Mouse (Mus musculus): Measurements from ENCODE around the gene Vcp.

DNA sequence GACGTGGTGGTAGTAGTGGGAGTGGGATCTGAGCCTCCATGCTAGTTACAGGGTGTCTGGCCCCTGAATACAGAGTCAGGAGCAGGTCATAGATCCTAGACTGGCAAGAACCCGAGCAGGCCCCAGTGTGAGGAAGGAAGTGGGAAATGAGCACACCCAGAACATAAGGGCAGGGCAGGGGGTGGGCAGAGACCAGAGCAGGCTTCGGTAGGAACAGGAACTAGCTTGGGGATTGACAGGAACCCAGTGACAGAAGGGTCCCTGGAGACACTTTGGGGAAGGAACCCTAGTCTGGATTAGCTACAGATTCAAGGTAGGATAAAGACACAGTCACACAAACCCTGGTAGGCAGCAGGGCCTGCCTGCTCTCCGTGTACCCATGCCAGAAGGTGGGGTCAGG, 44.4 kb upstream of the Vcp start:
- TF ChIP-seq POLR2A (IDR thresholded peaks at IDR 0.05; ENCODE audit: low read depth, low read length) (no peak), CTCF (conservative IDR thresholded peaks at IDR 0.05 in 1 of 2, IDR thresholded peaks at IDR 0.05 in 1 of 2; ENCODE audit: low read depth in 2 of 2, low read length in 2 of 2) (no peak), POLR2AphosphoS2 (IDR thresholded peaks at IDR 0.05; ENCODE audit: low read depth, low read length) (no peak), SMC3 (IDR thresholded peaks at IDR 0.05; ENCODE audit: low read depth, low read length) (no peak), EP300 (IDR thresholded peaks at IDR 0.05; ENCODE audit: low read length) (peak; percentile 36; the same call in 1 of the 2 replicates), ETS1 (conservative IDR thresholded peaks at IDR 0.05; ENCODE audit: low read depth, low read length) (no peak), MAZ (IDR thresholded peaks at IDR 0.05; ENCODE audit: low read depth, low read length) (no peak), UBTF (IDR thresholded peaks at IDR 0.05; ENCODE audit: low read depth, low read length) (no peak), HCFC1 (IDR thresholded peaks at IDR 0.05; ENCODE audit: low read depth, low read length) (peak; percentile 30; the same call in 1 of the 2 replicates), CHD2 (IDR thresholded peaks at IDR 0.05; ENCODE audit: low read length) (no peak)
